Mouse (Mus musculus) frontal cortex, adult 2 months (tissue): ENCODE results near the gene Dtl. TPM values are rescaled to one million over a fixed set of nuclear protein-coding genes. Genes with fewer than 3 reads are reported as not detected.

Experiments used
- DNase-seq, 2 experiments: peaks; one replicate each; pipeline ENCODE4 v3.0.0; 2022; ENCODE audit warnings: low spot score in 1 of 2; ENCODE audit errors: extremely low spot score in 1 of 2
- polyA plus RNA-seq: library from polyadenylated mRNA; depleted of rRNA; stranded (reverse); fragments of >200 nt; gene quantifications from 2 replicates; pipeline ENCODE4 v1.2.3, GENCODE M21; 2012

Dtl gene
- polyA plus RNA-seq, 1 experiment, result 4.3 TPM

DNA sequence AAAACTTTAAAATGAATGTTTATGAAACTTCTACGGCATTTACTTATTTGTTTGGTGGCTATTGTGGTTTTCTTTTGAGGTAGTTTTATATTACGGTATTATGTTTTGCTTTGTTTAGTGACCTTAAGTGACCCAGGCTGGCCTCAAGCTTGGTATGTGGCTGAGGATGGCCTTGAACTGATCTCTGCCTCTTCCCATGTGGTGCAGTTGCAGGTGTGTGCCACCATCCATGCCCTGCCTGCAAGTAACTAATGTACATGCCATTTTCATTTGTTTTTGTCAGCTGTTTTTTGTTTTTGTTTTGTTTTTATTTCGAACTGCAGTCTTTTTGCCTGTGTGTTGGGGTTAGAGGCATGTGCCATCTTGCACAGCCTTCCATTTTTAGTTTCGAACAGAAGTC is 6.3 kb upstream of the Dtl start:
- no peak for DNase-seq

DNA sequence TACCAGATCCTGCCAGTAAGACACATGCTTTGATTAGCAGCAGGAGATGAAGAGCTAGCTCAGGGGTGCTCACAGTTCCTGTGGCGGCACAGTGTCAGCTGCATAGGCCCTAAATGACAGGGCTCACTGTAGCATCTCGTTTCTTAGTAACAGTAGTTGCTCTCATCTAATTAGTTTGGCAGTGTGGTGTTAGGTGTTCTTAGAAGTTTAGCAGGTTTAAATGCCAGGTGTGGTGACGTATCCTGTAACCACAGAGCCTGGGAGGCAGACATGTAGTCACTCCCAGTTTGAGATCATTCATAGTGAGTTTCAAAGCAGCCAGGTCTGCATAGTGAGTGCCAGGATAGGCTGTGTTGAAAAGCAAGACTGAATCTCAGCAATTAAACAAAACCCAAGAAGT is 4.2 kb upstream of the Dtl start:
- no peak for DNase-seq

- DNase-seq, result no peak
Measured at GRCm38 (mm10) chr1:191574871-191575457, 380 bp downstream of the Dtl start.

DNA sequence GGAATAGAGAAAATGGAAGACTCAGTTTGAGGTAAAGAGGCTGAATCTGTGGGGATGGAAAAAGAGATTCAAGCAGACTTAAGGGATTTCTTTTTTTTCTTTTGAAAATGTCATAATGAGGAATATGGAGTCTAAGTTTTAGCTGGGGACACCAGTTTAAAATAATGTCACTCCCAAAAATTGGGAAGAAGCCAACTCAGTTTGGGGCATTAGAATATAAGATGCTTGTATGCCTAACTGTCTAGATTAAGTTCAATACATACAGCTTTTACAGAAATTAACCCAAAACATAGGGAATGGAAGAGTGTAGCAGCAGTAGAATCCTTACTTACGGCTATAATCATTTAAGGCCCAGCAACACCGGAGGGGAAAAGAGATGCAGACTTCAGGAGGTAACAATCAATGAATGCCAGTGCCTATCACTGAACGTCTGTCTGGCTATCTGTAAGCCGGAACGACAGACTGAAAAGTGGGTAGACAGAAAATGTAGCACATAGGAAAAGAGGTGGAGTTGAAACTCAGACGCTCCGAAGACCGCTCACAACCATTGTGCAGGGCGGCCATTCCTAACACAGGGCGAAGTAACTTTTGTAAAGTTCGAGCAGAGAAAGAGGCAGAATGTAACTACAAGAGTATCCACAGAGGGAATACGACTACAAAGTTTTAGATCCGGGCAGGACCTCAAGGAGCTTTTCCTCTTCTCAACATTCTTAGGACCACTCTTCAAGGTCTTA is 1.3 kb downstream of the Dtl start:
- no peak for DNase-seq

GRCm38 (mm10) chr1:191570415-191570814 is 4.9 kb downstream of the Dtl start:
- DNase-seq, result no peak

DNA sequence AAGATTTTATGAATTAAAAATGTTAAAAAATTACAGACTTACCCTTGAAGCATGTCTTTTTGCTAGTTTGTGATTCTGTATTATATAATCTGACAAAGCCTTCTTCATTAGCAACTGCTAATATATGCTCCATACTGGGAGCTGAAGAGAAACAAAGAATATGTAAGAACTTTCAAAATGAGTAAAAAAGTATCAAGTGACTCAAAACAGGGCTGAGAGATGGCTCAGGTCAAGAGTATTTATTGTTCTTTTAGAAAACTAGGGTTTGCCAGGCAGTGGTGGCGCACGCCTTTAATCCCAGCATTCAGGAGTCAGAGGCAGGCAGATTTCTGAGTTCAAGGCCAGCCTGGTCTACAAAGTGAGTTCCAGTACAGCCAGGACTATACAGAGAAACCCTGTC is 5.7 kb downstream of the Dtl start:
- DNase-seq, result no peak

DNA sequence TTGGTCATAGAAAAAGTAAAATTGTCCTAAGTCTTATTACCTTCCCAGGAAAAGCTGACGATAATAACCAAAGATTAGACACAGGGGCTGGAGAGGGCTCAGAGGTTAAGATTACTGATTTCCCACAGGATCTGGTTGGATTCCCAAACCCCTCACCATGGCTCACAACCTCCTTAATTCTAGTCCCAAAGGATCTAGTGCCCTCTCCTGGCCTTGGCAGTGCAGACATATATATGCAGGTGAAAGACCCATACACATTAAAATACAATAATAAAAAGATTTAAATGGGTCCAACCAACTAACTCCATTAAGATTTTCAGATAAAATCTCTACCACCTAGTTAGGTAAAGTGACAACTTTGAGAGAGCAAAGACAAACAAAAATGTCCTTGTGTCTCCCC is 7.5 kb downstream of the Dtl start:
- peak in 1 of 2 experiments; percentile 48 for DNase-seq

DNA sequence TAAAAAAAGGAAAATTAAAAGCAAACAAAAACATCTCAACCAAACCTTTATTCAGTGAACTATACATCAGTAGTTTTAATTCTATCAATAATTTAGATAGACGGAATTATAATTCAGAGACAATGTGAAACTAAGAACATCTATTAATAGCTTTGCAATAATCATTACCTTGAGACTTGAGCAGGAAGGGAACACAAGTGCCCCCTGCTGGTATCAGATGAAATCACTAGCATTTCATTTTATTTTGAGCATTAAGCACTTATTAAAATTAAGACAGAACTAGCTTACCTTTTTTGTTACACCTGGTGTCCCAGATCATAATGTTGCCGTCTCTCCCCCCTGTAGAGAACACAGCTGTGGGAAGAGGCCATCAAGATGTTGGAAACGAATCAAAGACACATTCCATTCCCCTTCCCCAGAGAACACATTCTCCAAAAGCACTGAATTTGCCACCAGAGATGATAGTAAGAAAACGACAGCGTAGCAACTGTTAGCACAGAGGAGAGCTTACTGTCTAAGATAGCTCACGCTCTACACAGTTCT is 12.4 kb downstream of the Dtl start:
- DNase-seq, result peak in 1 of 2 experiments; percentile 73

- no peak for DNase-seq
Measured at GRCm38 (mm10) chr1:191559779-191560178, 15.6 kb downstream of the Dtl start.

GRCm38 (mm10) chr1:191557109-191557508 is 18.2 kb downstream of the Dtl start:
- no peak for DNase-seq

DNA sequence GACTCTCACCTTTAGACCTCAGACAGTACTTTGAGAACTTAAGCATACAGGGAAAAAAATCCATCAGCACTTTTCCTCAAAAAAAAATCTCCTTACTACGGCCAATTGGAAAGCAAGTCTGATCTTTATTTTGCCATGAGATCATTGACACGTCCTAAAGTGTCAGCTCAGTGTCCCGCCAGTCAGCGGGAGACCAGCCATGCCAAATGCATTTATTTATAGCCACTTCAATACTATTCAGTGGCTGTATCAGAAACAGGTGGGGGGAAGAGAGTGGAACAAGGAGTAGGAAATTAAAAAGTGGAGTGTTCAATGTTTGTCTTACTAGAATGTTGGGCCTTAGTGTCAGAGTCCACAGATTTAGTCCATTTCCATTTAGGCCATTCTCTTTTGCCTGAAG is 24.6 kb downstream of the Dtl start:
- DNase-seq, result no peak

- no peak for DNase-seq
Measured at GRCm38 (mm10) chr1:191543747-191544146, 31.6 kb downstream of the Dtl start.

- DNase-seq, result no peak
Measured at GRCm38 (mm10) chr1:191541619-191542018, 33.7 kb downstream of the Dtl start.

GRCm38 (mm10) chr1:191541014-191541413 is 34.3 kb downstream of the Dtl start:
- peak; percentile 79 for DNase-seq

GRCm38 (mm10) chr1:191540300-191540699 is 35.0 kb downstream of the Dtl start:
- no peak for DNase-seq

DNA sequence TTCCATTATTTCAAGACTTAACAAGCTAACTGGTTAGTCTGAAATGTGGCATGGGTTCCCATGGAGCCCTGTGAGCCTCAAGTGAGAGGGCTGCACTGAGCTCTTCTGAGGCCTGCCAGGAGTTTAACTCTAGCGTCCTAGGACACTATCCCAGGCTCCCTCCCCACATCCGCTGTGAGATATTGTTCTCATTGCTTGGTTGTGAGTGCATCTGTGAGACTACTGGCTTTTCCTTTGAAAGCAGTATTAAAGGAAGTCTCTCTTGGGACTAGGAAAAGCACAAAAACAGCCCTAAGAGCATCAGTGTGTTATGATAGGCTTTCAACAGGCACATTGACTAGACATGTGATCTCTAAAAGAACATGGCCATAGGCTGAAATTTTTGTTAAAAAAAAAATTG is 40.4 kb downstream of the Dtl start:
- no peak for DNase-seq

GRCm38 (mm10) chr1:191531023-191531422 is 44.3 kb downstream of the Dtl start:
- DNase-seq, result no peak

GRCm38 (mm10) chr1:191529406-191529805 is 45.9 kb downstream of the Dtl start:
- DNase-seq, result no peak

DNA sequence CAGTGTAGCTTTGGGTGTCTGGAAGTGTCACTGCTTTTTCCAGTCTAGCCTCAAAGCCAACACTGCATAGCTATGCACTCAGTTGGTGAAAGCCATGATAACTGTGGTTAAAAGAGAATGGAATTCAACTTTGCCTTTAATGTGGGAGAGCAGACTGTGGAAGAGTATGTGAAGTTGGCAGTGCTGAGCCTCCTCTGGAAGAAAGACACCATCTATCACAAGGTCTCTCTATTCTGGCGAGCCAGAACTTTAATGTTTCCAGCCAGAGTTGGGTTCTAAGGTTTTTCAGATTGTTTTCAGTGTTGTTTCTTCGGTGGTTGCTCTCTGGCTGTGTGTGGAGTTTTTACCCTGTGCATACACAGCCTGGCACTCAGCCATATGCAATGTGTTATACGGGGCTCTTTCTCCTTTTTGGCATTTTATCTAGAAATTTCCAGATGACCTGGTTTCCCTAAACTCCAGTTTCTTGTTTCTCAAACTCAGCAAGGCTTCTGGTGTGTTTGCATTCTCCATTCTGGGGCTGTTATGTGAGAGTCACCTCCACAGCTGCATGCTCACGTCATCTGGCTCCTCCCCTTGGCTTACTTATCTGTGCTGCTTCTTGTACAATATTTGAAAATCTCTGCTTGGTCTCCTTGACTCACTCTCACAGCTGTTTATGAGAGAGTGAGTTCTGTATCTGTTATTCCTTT is 47.3 kb downstream of the Dtl start:
- DNase-seq, result peak in 1 of 2 experiments; percentile 22

DNA sequence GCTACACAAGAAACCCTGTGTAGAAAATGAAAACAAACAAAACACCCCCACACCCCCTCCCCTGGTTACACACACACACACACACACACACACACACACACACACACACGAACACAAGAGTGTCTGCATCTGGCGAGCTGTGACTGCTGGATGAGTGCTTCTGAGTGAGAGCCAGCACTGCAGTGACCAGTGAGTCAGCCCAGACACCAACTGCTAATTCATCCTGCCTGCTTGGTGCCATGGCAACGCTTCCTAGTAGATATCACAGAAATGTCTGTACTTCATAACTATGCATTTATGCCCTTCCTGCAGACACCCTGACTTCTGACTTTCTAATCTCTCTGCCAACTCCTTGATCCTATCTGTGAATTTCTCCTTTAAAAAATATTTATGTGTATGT is 48.3 kb downstream of the Dtl start:
- DNase-seq, result peak in 1 of 2 experiments; percentile 66

- DNase-seq, result no peak
Measured at GRCm38 (mm10) chr1:191521395-191521794, 53.9 kb downstream of the Dtl start.

DNA sequence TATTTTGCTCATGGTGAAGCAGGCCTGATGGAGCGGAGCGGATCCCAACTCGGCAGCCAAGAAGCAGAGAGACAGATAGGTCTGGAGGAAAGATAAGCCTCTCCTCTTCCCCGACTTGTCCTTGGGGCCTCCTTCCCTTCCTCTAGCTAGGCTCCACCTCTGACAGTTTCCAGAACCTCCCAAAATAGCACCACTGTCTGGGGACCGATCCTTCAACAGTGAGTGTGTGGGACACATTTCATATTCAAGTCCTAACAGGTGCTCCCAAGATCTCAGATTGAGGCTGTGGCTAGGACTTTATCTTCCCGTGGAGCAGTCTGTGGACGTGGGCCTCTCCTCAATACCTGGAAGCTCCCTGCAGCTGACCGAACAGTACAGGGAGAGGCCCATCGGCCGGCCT is 54.7 kb downstream of the Dtl start:
- no peak for DNase-seq
